Mouse (Mus musculus): ENCODE measurements around the gene Fam222b. TPM values are rescaled to one million over a fixed set of nuclear protein-coding genes. Genes with fewer than 3 reads are reported as not detected.
A peak's percentile ranks its signal among the peaks of the same experiment; 100 is the strongest.

Gene Fam222b
- polyA plus RNA-seq, 1 experiment from 2014 or later = 10.6 TPM

- Histone ChIP-seq H3K4me2 (replicated peaks; ENCODE audit: low read depth) (peak overlapping the region; percentile 85), H3K27ac (ENCODE audit: low read depth, low read length) (no peak overlapping the region), H3K4me1 (replicated peaks; ENCODE audit: control insufficient read depth, insufficient read depth, low read length) (0 out of 2 replicates have a peak, but pooled peaks cover 3% of the 10 kb centered on the region), H3K4me3 (ENCODE audit: low read depth, low read length) (peak overlapping the region; percentile 57), H3K9me3 (ENCODE audit: control insufficient read depth) (no peaks in the 10 kb centered on the region), H3K36me3 (ENCODE audit: control insufficient read depth, insufficient read depth) (no peaks in the 10 kb centered on the region), H3K9ac (ENCODE audit: low read depth, low read length) (peak overlapping the region; percentile 38; the same call in 1 of the 2 replicates), H3K27me3 (replicated peaks; ENCODE audit: control insufficient read depth, insufficient read depth, low read length) (0 out of 2 replicates have a peak, but pooled peaks cover 3% of the 10 kb centered on the region)
- TF ChIP-seq CTCF (IDR thresholded peaks at IDR 0.05; ENCODE audit: low read depth) = no peak
- no peak for ATAC-seq
- 60% methylated on average over 23 of the region's 23 CpGs for WGBS
These were observed 100.8 kb downstream of the Fam222b start for GRCm38 (mm10) chr11:78195101-78195863.

GRCm38 (mm10) chr11:78202372-78202771, 107.9 kb downstream of the Fam222b start:
- H3K4me2 ChIP-seq (replicated peaks; ENCODE audit: low read depth) = no peak overlapping the region
- H3K9ac ChIP-seq (ENCODE audit: low read depth, low read length) = no peak overlapping the region
- peaks cover 21% of the 10 kb centered on the region for H3K36me3 ChIP-seq (ENCODE audit: control insufficient read depth, insufficient read depth)
- no peaks in the 10 kb centered on the region for H3K27me3 ChIP-seq (replicated peaks; ENCODE audit: control insufficient read depth, insufficient read depth, low read length)
- H3K9me3 ChIP-seq (ENCODE audit: control insufficient read depth) = no peaks in the 10 kb centered on the region
- no peak for TF ChIP-seq CTCF (IDR thresholded peaks at IDR 0.05; ENCODE audit: low read depth)
- 0 out of 2 replicates have a peak, but pooled peaks have one; percentile 16 for ATAC-seq
- 55% methylated on average over 3 of the region's 3 CpGs for WGBS
- H3K27ac ChIP-seq (ENCODE audit: low read depth, low read length) = no peak overlapping the region
- no peak overlapping the region for H3K4me3 ChIP-seq (ENCODE audit: low read depth, low read length)
- H3K4me1 ChIP-seq (replicated peaks; ENCODE audit: control insufficient read depth, insufficient read depth, low read length) = no peaks in the 10 kb centered on the region; the same call in 1 of the 2 replicates

GRCm38 (mm10) chr11:78204287-78204686, 109.8 kb downstream of the Fam222b start:
- peaks cover 40% of the 10 kb centered on the region for H3K36me3 ChIP-seq (ENCODE audit: control insufficient read depth, insufficient read depth)
- 73% methylated on average over 6 of the region's 6 CpGs for WGBS
- H3K9me3 ChIP-seq (ENCODE audit: control insufficient read depth) = no peaks in the 10 kb centered on the region
- H3K27me3 ChIP-seq (replicated peaks; ENCODE audit: control insufficient read depth, insufficient read depth, low read length) = no peaks in the 10 kb centered on the region
- ATAC-seq = no peak
- no peak overlapping the region for H3K9ac ChIP-seq (ENCODE audit: low read depth, low read length)
- H3K4me3 ChIP-seq (ENCODE audit: low read depth, low read length) = no peak overlapping the region
- no peak for TF ChIP-seq CTCF (IDR thresholded peaks at IDR 0.05; ENCODE audit: low read depth)
- no peak overlapping the region for H3K27ac ChIP-seq (ENCODE audit: low read depth, low read length)
- no peaks in the 10 kb centered on the region; the same call in 1 of the 2 replicates for H3K4me1 ChIP-seq (replicated peaks; ENCODE audit: control insufficient read depth, insufficient read depth, low read length)
- H3K4me2 ChIP-seq (replicated peaks; ENCODE audit: low read depth) = no peak overlapping the region

- H3K27me3 ChIP-seq (replicated peaks; ENCODE audit: control insufficient read depth, insufficient read depth, low read length) = no peaks in the 10 kb centered on the region
- no peak overlapping the region for H3K4me2 ChIP-seq (replicated peaks; ENCODE audit: low read depth)
- no peak for ATAC-seq
- peaks cover 51% of the 10 kb centered on the region for H3K36me3 ChIP-seq (ENCODE audit: control insufficient read depth, insufficient read depth)
- H3K4me1 ChIP-seq (replicated peaks; ENCODE audit: control insufficient read depth, insufficient read depth, low read length) = no peaks in the 10 kb centered on the region; the same call in 1 of the 2 replicates
- no peaks in the 10 kb centered on the region for H3K9me3 ChIP-seq (ENCODE audit: control insufficient read depth)
- no peak overlapping the region for H3K9ac ChIP-seq (ENCODE audit: low read depth, low read length)
- no peak for TF ChIP-seq CTCF (IDR thresholded peaks at IDR 0.05; ENCODE audit: low read depth)
- no peak overlapping the region for H3K4me3 ChIP-seq (ENCODE audit: low read depth, low read length)
- H3K27ac ChIP-seq (ENCODE audit: low read depth, low read length) = no peak overlapping the region
- 54% methylated on average over 13 of the region's 13 CpGs for WGBS
These were observed 111.1 kb downstream of the Fam222b start for GRCm38 (mm10) chr11:78205361-78206206.

MicroRNAs encoded within 50 kb of the gene (microRNA counts, 519-probe panel; counts per million panel counts)
- 4,533 counts per million, percentile 72 among the panel's probes with 10 or more counts for microRNA mmu-miR-144
- 4,398 counts per million, percentile 66 among the panel's probes with 10 or more counts for microRNA mmu-miR-451

Small RNAs within 50 kb of the gene (microRNA-seq; reads per million reads assigned to microRNA genes)
- gene Mir144 (45.4 reads per million, percentile 38 among the genes with 10 or more reads in this experiment), gene Mir451a (not detected), gene Mir451b (not detected), gene Mir7653 (not detected)

Other genes starting within 250 kb of the Fam222b start
- 45.7 and 57.1 TPM in 2 replicates for gene Pipox, start 200.6 kb upstream of the Fam222b start, polyA plus RNA-seq (2015; fragmentation: Nextera tagmentation; extraction: Ambion mirVana)
- gene Sez6, start 163.9 kb upstream of the Fam222b start, polyA plus RNA-seq (2015; fragmentation: Nextera tagmentation; extraction: Ambion mirVana) = 0.77 and 0.80 TPM in 2 replicates
- 7.2 and 8.4 TPM in 2 replicates for gene Phf12, start 111.9 kb upstream of the Fam222b start, polyA plus RNA-seq (2015; fragmentation: Nextera tagmentation; extraction: Ambion mirVana)
- 4.4 and 5.2 TPM in 2 replicates for gene Dhrs13, start 62.4 kb upstream of the Fam222b start, polyA plus RNA-seq (2015; fragmentation: Nextera tagmentation; extraction: Ambion mirVana)
- gene Flot2, start 56.7 kb upstream of the Fam222b start, polyA plus RNA-seq (2015; fragmentation: Nextera tagmentation; extraction: Ambion mirVana) = 23.0 and 23.3 TPM in 2 replicates
- 12.2 and 13.0 TPM in 2 replicates for gene Eral1, start 14.3 kb upstream of the Fam222b start, polyA plus RNA-seq (2015; fragmentation: Nextera tagmentation; extraction: Ambion mirVana)
- gene Traf4, start 70.9 kb downstream of the Fam222b start, polyA plus RNA-seq (2015; fragmentation: Nextera tagmentation; extraction: Ambion mirVana) = 30.8 and 30.9 TPM in 2 replicates
- gene Nek8, start 82.0 kb downstream of the Fam222b start, polyA plus RNA-seq (2015; fragmentation: Nextera tagmentation; extraction: Ambion mirVana) = 5.7 and 5.8 TPM in 2 replicates
- 14.1 and 16.1 TPM in 2 replicates for gene Tlcd1, start 82.1 kb downstream of the Fam222b start, polyA plus RNA-seq (2015; fragmentation: Nextera tagmentation; extraction: Ambion mirVana)
- gene Rpl23a, start 88.9 kb downstream of the Fam222b start, polyA plus RNA-seq (2015; fragmentation: Nextera tagmentation; extraction: Ambion mirVana) = 762 and 768 TPM in 2 replicates
- 33.9 and 35.4 TPM in 2 replicates for gene Rab34, start 93.8 kb downstream of the Fam222b start, polyA plus RNA-seq (2015; fragmentation: Nextera tagmentation; extraction: Ambion mirVana)
- 0.77 and 1.1 TPM in 2 replicates for gene Proca1, start 98.7 kb downstream of the Fam222b start, polyA plus RNA-seq (2015; fragmentation: Nextera tagmentation; extraction: Ambion mirVana)
- 61.8 and 66.6 TPM in 2 replicates for gene Sdf2, start 151.1 kb downstream of the Fam222b start, polyA plus RNA-seq (2015; fragmentation: Nextera tagmentation; extraction: Ambion mirVana)
- gene Supt6, start 151.3 kb downstream of the Fam222b start, polyA plus RNA-seq (2015; fragmentation: Nextera tagmentation; extraction: Ambion mirVana) = 8.8 and 9.5 TPM in 2 replicates
- 49.9 and 54.9 TPM in 2 replicates for gene 2610507B11Rik, start 167.1 kb downstream of the Fam222b start, polyA plus RNA-seq (2015; fragmentation: Nextera tagmentation; extraction: Ambion mirVana)
- 0.07 TPM in 1 of 2 replicates, not detected in the other for gene BC030499, start 196.2 kb downstream of the Fam222b start, polyA plus RNA-seq (2015; fragmentation: Nextera tagmentation; extraction: Ambion mirVana)
- 4.5 and 4.6 TPM in 2 replicates for gene Spag5, start 206.9 kb downstream of the Fam222b start, polyA plus RNA-seq (2015; fragmentation: Nextera tagmentation; extraction: Ambion mirVana)
- gene Aldoc, start 228.3 kb downstream of the Fam222b start, polyA plus RNA-seq (2015; fragmentation: Nextera tagmentation; extraction: Ambion mirVana) = 9.3 and 9.4 TPM in 2 replicates
- 58.6 and 60.8 TPM in 2 replicates for gene Pigs, start 233.8 kb downstream of the Fam222b start, polyA plus RNA-seq (2015; fragmentation: Nextera tagmentation; extraction: Ambion mirVana)
- gene Unc119, start 248.8 kb downstream of the Fam222b start, polyA plus RNA-seq (2015; fragmentation: Nextera tagmentation; extraction: Ambion mirVana) = 26.9 and 28.4 TPM in 2 replicates

Data from intestine, postnatal 0 days (tissue).